Mouse (Mus musculus) frontal cortex, postnatal 36 days (tissue): ENCODE results near the gene Cdc14b.

Experiments
- DNase-seq, 2 experiments: peaks; one replicate each; pipeline ENCODE4 v3.0.0; 2022; ENCODE audit warnings: low spot score in 2 of 2

Cdc14b gene

GRCm38 (mm10) chr13:64237000-64237680 lies 38.0 kb downstream of the Cdc14b start:
- no peak for DNase-seq

- no peak for DNase-seq
Measured at GRCm38 (mm10) chr13:64235777-64236176, 39.3 kb downstream of the Cdc14b start.

GRCm38 (mm10) chr13:64235062-64235715 lies 39.9 kb downstream of the Cdc14b start:
- DNase-seq: no peak

- DNase-seq: no peak
Measured at GRCm38 (mm10) chr13:64233139-64233538, 42.0 kb downstream of the Cdc14b start.

- no peak for DNase-seq
Measured at GRCm38 (mm10) chr13:64226725-64227124, 48.4 kb downstream of the Cdc14b start.

GRCm38 (mm10) chr13:64225738-64226137 lies 49.4 kb downstream of the Cdc14b start:
- no peak for DNase-seq

GRCm38 (mm10) chr13:64214891-64215290 lies 60.2 kb downstream of the Cdc14b start:
- no peak for DNase-seq

GRCm38 (mm10) chr13:64211995-64212603 lies 63.0 kb downstream of the Cdc14b start:
- no peak for DNase-seq

- DNase-seq: no peak
Measured at GRCm38 (mm10) chr13:64208146-64208545, 66.9 kb downstream of the Cdc14b start.

GRCm38 (mm10) chr13:64205186-64205585 lies 69.9 kb downstream of the Cdc14b start:
- no peak for DNase-seq

- DNase-seq: no peak
Measured at GRCm38 (mm10) chr13:64204726-64205125, 70.4 kb downstream of the Cdc14b start.

- no peak for DNase-seq
Measured at GRCm38 (mm10) chr13:64200911-64201310, 74.2 kb downstream of the Cdc14b start.

- no peak for DNase-seq
Measured at GRCm38 (mm10) chr13:64198310-64198709, 76.8 kb downstream of the Cdc14b start.

- DNase-seq: no peak
Measured at GRCm38 (mm10) chr13:64197899-64198298, 77.2 kb downstream of the Cdc14b start.

- no peak for DNase-seq
Measured at GRCm38 (mm10) chr13:64187065-64187464, 88.0 kb downstream of the Cdc14b start.

- no peak for DNase-seq
Measured at GRCm38 (mm10) chr13:64186516-64186915, 88.6 kb downstream of the Cdc14b start.

GRCm38 (mm10) chr13:64185586-64185985 lies 89.5 kb downstream of the Cdc14b start:
- DNase-seq: no peak

GRCm38 (mm10) chr13:64185176-64185575 lies 89.9 kb downstream of the Cdc14b start:
- DNase-seq: no peak

GRCm38 (mm10) chr13:64184361-64184760 lies 90.7 kb downstream of the Cdc14b start:
- DNase-seq: no peak

GRCm38 (mm10) chr13:64183583-64183982 lies 91.5 kb downstream of the Cdc14b start:
- no peak for DNase-seq

- no peak for DNase-seq
Measured at GRCm38 (mm10) chr13:64182091-64182490, 93.0 kb downstream of the Cdc14b start.

GRCm38 (mm10) chr13:64180888-64181287 lies 94.2 kb downstream of the Cdc14b start:
- DNase-seq: peak; percentile 32 to 67

- DNase-seq: no peak
Measured at GRCm38 (mm10) chr13:64180300-64180699, 94.8 kb downstream of the Cdc14b start.
